Mouse (Mus musculus) megakaryocyte, embryonic 14.5 days (primary cell): ENCODE results near the gene Gmppb.

Experiments
- FLI1 ChIP-seq: IDR thresholded peaks from 2 replicates; pipeline ENCODE4 v1.6.1; 2012; ENCODE audit warnings: low read length, inconsistent platforms, mixed read lengths
- GATA1 ChIP-seq: IDR thresholded peaks from 3 replicates; pipeline ENCODE4 v1.6.1; 2012; ENCODE audit warnings: mixed read lengths, low read length, inconsistent platforms, borderline replicate concordance

DNA sequence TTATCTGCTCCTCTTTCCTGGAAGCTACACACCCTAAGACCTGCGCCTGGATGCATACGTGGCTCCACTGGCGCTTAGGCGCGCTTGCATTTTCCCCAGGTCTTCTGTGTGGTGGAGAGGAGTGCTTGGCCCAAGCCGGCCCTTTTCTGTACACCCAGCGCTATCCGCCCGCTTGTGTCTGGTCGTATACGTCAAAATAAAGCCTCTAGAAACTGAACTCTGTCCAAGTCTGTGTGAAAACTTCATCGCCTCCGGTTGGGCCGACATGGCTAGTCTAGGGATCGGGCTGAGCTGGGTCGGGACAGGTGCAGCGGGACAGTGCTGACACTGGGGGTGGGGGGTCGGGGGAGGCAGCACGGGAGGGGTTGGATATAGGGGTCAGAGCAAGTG, 481 bp upstream of the Gmppb start:
- TF ChIP-seq FLI1 (no peak), GATA1 (no peak)
